Mouse (Mus musculus) mature B cell (primary cell): ENCODE data around the gene Fkbp6.

ENCODE experiments used
- in situ Hi-C: fragments of 300-500 bp; cut with MboI; formaldehyde crosslinking; loops from 2 replicates; pipeline ENCODE4 v1.14.3; 2019

Fkbp6 gene

DNA sequence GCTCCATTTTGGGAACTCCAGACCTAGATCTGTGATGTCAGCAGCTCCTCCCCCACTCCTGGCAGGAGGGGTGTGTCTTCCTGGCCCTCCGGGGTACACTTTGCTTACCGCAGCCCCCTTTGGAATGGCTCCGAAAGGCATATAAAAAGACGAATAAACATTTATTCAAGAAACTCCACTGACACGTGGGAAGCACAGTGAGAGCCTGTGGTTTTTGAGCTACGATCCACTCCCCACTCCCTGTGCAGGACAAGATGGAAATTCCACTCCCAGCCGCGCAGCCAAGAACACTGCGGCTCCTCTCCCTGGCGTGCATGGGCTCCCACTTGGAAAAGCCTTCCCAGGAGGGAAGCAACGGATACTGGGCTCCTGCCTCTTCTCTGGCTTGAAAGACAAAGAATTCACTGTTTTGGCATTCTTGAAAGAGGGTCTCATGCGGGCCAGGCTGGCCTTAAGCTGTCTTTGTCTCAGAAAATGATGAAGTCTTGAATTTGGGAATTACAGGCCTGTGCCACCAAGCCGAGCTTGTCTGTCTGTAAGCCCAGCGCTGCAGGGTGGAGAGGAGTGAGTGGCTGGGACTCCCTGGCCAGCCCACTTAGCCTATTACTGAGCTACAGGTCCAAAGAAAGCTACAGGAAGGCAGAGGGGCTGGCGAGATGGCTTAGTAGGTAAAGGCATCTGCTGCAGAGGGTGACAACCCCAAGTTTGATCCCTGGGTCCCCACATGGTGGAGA, 75.0 kb downstream of the Fkbp6 start:
- in situ Hi-C loops, result no loop called here

GRCm38 (mm10) chr5:135271563-135272165, 78.2 kb downstream of the Fkbp6 start:
- in situ Hi-C loops, result no loop called here

DNA sequence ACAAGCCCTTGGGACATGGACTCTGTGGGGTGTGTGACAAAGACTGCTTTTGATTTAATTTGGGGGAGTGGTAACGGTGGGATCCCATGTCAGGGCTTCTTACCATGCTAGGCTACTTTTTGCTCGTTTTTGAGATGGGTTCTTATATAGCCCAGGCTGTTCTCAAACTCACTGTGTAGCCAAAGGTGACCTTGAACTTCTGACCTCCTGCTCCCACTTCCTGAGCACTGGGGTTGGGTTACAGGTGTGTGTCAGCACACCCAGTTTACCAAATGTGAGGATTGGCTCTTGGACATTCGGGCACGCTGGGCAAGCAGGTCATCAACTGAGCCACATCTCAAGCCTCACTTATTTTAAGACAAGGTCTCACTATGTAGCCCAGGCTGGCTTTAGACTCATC, 79.5 kb downstream of the Fkbp6 start:
- in situ Hi-C loops, result no loop called here

DNA sequence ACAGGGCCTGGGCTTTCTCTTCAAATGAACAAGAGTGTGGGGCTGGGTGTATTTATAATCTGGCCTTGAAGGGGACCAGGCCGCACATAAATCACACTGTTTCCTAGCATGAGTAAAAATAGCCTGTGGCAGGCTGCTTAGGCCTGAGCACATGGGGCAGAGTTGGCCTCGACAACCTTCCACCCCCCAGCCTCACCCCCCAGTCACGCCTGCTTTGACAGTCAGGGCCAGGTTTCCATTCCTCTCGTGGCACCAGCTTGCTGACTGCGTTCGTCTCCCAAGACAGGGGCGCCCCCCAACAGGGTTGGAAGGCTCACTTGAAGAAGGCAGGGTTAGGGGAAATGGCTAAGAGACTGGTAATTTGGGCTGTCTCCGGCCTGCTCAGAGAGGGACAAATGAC, 80.4 kb downstream of the Fkbp6 start:
- in situ Hi-C loops, result no loop called here

GRCm38 (mm10) chr5:135264548-135264947, 85.3 kb downstream of the Fkbp6 start:
- in situ Hi-C loops, result no loop called here

GRCm38 (mm10) chr5:135263866-135264503, 85.9 kb downstream of the Fkbp6 start:
- in situ Hi-C loops, result no loop called here

DNA sequence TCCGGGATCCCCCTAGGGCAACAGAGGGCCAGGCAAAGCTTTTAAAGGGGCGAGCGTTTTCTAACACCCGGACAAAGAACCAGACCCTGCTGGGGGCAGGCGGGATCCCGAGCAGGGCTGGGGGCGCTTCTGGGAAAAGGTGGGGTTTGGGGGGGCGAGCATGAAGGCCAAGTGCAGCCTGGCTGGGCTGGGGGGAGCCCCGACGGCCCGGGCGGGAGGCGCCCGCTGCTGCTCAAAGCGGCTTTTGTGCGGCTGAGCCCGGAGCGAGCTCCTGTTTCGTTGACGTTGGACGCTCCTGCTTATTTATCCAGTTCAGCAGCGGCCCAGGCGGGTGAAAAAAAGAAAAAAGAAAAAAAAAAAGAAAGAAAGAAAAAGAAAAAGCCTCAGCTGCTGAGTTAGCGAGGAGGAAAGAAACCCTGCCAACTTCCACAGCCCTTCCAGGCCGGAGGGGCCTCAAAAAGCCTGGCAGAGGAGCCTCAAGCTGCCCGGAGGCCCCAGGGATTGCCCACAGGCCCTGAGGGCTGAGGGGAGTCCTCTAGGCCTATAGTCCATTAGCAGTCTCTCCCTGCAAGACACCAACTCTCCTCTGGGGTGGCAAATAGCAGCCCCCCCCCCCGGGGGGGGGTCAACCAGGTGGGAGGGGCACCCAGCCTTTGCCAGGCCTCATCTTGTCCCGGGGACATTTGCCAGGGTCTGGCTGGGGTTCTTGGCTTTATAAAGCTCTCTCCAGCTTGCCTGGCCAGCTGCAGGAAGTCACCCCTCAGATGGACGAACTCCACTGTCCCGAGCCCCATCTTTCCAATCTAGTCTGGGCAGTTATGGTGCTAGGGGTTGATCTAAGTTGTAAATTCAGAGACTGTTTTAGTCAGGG, 91.3 kb downstream of the Fkbp6 start:
- in situ Hi-C loops, result no loop called here

GRCm38 (mm10) chr5:135257559-135257958, 92.3 kb downstream of the Fkbp6 start:
- in situ Hi-C loops, result no loop called here

- in situ Hi-C loops, result no loop called here
These were observed 93.7 kb downstream of the Fkbp6 start for GRCm38 (mm10) chr5:135256166-135256565.

DNA sequence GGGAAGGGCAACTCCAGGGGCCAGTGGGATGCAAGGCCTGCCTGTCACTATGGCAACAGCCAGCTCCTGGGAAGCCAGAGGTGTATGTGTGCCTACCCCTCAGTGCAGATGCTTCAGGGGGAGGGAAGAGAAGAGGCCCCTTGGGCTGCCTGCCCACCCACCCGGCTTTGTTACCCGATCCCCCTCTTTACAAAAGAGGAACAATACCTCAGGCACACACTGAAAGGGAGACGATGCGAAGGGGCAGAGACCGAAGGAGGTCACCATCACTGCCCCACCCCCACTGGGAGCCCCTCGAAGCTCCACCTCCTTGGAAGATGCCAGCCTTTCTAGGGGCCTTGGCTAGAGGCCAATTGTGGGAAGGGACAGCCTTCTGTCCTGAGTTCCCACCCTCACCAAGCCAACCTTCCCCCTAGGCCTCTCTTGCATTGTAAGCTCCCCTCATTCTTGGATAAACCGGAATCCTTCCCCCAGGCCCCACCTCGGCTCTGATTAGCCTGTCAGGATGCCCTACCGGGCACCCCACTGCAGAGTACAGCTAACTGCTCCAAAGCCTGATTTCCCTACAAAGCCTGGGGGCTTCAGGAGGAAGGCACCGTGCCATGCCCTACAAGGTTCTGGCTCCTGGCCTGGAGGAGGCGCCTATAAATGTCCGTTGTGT, 96.0 kb downstream of the Fkbp6 start:
- in situ Hi-C loops, result no loop called here

- in situ Hi-C loops, result no loop called here
These were observed 98.8 kb downstream of the Fkbp6 start, which contains the start of gene Fzd9 for GRCm38 (mm10) chr5:135251079-135251454. Fzd9 (minus strand) TSS chr5:135251230.

DNA sequence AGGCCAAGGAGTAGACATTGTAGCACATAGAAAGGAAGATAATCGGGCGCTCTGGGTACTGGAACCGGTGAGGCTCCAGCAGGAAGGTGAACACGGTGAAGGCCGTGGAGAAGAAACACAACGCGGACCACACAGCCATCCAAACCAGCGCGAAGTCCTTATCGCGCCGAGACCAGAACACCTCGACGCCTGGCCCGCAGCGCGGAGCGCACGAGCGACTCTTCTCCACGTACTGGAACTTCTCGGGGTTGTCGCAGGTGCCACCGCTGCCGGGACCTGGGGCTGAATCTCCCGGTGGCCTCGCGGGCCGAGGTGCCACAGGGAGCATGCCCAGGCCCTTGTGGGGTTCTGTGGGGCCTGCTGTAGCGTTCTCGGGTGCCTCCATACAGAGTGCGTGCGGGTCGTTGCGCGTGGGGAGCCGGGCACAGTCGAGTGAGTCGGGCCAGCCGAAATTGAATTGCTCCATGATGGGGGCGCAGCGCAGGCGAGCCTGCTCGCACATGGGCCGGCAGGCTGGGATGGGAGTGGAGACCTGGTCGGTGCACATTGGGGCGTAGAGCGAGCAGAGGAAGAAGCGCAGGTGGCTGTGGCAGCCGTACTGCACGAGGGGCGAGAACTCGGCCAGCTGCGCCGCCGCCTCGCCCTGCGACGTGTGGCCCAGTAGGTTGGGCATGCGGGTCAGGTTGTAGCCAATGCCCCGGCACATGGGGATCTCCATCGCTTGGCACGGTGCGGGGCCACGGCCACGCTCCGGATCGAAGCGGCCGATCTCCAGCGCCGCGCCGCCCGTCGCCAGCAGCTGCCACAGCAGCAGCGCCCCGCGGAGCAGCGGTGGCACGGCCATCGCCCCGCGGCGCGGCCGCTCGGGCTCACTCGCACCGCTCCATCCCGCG, 99.4 kb downstream of the Fkbp6 start:
- in situ Hi-C loops, result no loop called here

DNA sequence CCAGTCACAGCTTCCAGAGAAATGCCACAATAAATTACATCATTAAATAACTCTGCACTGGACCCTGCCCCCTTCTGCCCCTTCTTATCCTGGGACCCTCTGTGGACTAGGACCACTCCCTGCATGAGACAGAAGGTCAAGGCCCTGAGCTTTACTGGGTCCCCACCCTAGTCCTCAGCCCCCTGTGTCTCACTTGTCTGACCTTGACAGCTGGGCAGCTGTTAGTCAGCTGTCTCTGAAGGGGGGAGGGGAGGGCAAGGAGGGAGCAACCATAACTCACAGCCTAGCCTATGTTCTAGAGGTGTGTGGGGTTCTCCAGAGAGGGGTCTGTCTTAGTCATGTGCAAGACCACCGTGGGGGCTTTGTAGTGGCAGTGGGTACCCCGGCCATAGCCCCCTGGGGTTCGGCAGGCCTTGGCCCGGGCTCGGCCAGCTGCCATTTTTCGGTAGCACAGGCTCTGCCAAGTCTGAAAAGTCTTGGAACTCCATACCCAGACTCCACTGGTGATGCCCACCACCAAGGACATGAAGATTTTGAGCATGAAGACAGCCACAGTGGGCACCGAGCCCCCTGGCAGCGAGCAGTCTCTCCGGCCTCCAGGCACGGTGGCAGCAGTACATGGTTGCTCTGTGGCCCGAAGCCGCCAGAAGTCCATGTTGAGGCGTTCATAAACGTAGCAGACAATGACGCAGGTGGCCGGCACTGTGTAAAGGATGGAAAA, 100.7 kb downstream of the Fkbp6 start:
- in situ Hi-C loops, result no loop called here

- in situ Hi-C loops, result no loop called here
These were observed 102.5 kb downstream of the Fkbp6 start for GRCm38 (mm10) chr5:135247337-135247736.

DNA sequence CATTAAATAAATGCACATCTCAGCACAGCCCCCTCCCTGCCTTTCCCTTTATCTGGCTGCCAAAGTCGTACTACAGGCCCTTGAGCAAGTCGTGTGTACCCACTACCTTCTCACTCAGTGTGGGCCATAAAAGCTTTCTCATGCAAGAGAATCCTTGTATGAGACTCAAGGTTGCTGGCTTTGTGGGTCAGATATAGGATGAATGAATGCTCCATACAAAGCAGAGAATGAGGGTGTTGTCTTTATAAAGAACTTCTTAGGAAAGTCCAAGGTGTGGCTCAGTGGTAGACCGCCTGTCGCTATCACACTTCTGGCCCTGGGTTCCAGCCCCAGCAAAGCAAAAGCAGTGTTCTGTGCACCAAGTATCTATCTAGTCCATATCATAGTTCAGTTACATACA, 103.3 kb downstream of the Fkbp6 start:
- in situ Hi-C loops, result no loop called here

GRCm38 (mm10) chr5:135243166-135243565, 106.7 kb downstream of the Fkbp6 start:
- in situ Hi-C loops, result no loop called here

GRCm38 (mm10) chr5:135242608-135243007, 107.2 kb downstream of the Fkbp6 start:
- in situ Hi-C loops, result no loop called here

DNA sequence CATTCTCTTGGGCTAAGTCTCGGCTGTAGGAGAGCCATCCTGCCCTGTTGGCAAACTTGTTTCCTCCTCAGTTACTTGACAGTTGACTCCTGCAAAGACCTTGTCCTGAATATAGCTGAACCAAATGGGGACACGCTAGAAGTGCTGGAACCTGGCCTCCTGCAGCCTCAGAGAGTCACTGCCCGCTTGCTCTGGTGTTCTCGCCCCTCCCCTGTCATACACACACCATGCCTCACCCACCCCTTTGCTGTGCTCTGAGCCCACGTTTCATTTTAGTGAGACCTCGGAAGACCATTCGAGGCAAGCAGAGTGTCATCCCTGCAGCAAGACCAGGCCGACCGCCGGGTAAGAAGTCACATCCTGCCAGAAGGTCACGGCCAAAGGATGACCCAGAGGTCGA, 107.7 kb downstream of the Fkbp6 start:
- in situ Hi-C loops, result no loop called here
